Mouse (Mus musculus) embryonic facial prominence, embryonic 15.5 days (tissue): ENCODE results near the gene Oxct2a. TPM values are rescaled to one million over a fixed set of nuclear protein-coding genes. Genes with fewer than 3 reads are reported as not detected.
A peak's percentile ranks its signal among the peaks of the same experiment; 100 is the strongest.
"Not testable (repeated sequence)": the region's sequence is repeated elsewhere in the genome, so short reads cannot be mapped to it uniquely, and the experiment has no call there.

ENCODE experiments used
- ATAC-seq: fragments of 200-750 bp; cut with Nextera tagmentation; 2 replicates; pipeline ENCODE4 v1.8.0; 2017; ENCODE audit warnings: low read depth, moderate TSS enrichment; ENCODE audit not compliant: insufficient number of reproducible peaks, low FRiP score, low TSS enrichment
- H3K27ac ChIP-seq: fragments of 300-500 bp; sonication (generic); replicated peaks from 2 replicates; pipeline ENCODE4 v1.5.1; 2015; ENCODE audit warnings: mild to moderate bottlenecking, inconsistent platforms
- H3K27me3 ChIP-seq: fragments of 300-500 bp; sonication (generic); 2 replicates; pipeline ENCODE4 v1.6.1; 2015; ENCODE audit warnings: inconsistent platforms
- H3K36me3 ChIP-seq: fragments of 300-500 bp; sonication (generic); 2 replicates; pipeline ENCODE4 v1.6.1; 2015; ENCODE audit warnings: mild to moderate bottlenecking, inconsistent platforms
- H3K4me1 ChIP-seq: fragments of 300-500 bp; sonication (generic); 2 replicates; pipeline ENCODE4 v1.6.1; 2015; ENCODE audit warnings: inconsistent platforms
- H3K4me2 ChIP-seq: fragments of 300-500 bp; sonication (generic); replicated peaks from 2 replicates; pipeline ENCODE4 v1.6.1; 2015; ENCODE audit warnings: mild to moderate bottlenecking, inconsistent platforms
- H3K4me3 ChIP-seq: fragments of 300-500 bp; sonication (generic); replicated peaks from 2 replicates; pipeline ENCODE4 v1.5.1; 2015; ENCODE audit warnings: mild to moderate bottlenecking, inconsistent platforms
- H3K9ac ChIP-seq: fragments of 300-500 bp; sonication (generic); 2 replicates; pipeline ENCODE4 v1.6.1; 2015; ENCODE audit warnings: inconsistent platforms
- H3K9me3 ChIP-seq: fragments of 300-500 bp; sonication (generic); replicated peaks from 2 replicates; pipeline ENCODE4 v1.6.1; 2016; ENCODE audit warnings: inconsistent platforms
- WGBS: fragments of 180-500 bp; shearing (Covaris S2); methylation state at CpG from one replicate; pipeline ENCODE4 v1.1.7; 2015; 5-methylcytosine and 5-hydroxymethylcytosine counted together
- polyA plus RNA-seq: library from polyadenylated mRNA; unstranded; fragments of >200 nt; fragmentation: Nextera tagmentation; extraction: Ambion mirVana; gene quantifications from 2 replicates; pipeline ENCODE4 v1.2.1, GENCODE M21; 2015

Gene Oxct2a
- polyA plus RNA-seq, 1 experiment from 2014 or later, result 0.21 TPM

- WGBS, result 72% methylated on average over 7 of the region's 7 CpGs
- H3K4me3 ChIP-seq, result no peak overlapping the region
- H3K4me1 ChIP-seq, result no peaks in the 10 kb centered on the region
- H3K27me3 ChIP-seq, result no peaks in the 10 kb centered on the region
- no peak overlapping the region for H3K27ac ChIP-seq
- no peak overlapping the region for H3K9ac ChIP-seq
- no peaks in the 10 kb centered on the region for H3K9me3 ChIP-seq
- no peak for ATAC-seq
- no peak overlapping the region for H3K4me2 ChIP-seq
- no peaks in the 10 kb centered on the region for H3K36me3 ChIP-seq
Observed at GRCm38 (mm10) chr4:123311845-123312244, 11.6 kb downstream of the Oxct2a start.

- Histone ChIP-seq H3K4me1 (no peaks in the 10 kb centered on the region), H3K4me2 (no peak overlapping the region), H3K27me3 (no peaks in the 10 kb centered on the region), H3K36me3 (peaks cover 10% of the 10 kb centered on the region), H3K4me3 (no peak overlapping the region), H3K27ac (no peak overlapping the region), H3K9me3 (no peaks in the 10 kb centered on the region), H3K9ac (no peak overlapping the region)
- ATAC-seq, result no peak
- 52% methylated on average over 3 of the region's 3 CpGs for WGBS
Observed at GRCm38 (mm10) chr4:123308292-123308691, 15.1 kb downstream of the Oxct2a start.

- Histone ChIP-seq H3K4me1 (no peaks in the 10 kb centered on the region), H3K4me2 (no peak overlapping the region), H3K4me3 (no peak overlapping the region), H3K36me3 (peaks cover 23% of the 10 kb centered on the region), H3K27me3 (no peaks in the 10 kb centered on the region), H3K9me3 (no peaks in the 10 kb centered on the region), H3K9ac (no peak overlapping the region), H3K27ac (no peak overlapping the region)
- no peak for ATAC-seq
- WGBS, result 83% methylated on average over 10 of the region's 10 CpGs
Observed at GRCm38 (mm10) chr4:123306999-123307398, 16.4 kb downstream of the Oxct2a start.

DNA sequence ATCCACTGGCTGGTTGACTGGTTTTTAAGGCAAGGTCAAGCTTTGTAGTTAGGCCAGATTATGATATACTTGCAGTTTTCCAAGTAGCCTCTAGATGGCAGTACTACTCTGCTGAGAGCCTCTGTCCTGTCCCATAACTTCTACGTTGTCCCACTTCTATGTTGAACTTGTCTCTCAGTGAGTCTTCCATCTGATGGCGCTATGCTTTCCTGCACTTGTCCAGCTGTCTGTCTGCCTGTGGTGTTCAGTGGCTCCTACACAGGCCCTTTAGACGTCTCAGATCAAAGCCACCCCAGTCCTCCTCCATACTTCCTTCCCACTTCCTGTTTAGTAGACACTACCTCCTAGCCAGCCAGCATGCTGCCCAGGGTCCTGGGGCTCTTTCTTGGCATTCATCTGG lies 17.6 kb downstream of the Oxct2a start:
- peak; percentile 31; the same call in 1 of the 2 replicates for ATAC-seq

GRCm38 (mm10) chr4:123298980-123299670 lies 24.3 kb downstream of the Oxct2a start:
- WGBS, result 92% methylated on average over 11 of the region's 11 CpGs
- Histone ChIP-seq H3K4me1 (no peaks in the 10 kb centered on the region), H3K4me2 (no peak overlapping the region), H3K9ac (no peak overlapping the region), H3K9me3 (no peaks in the 10 kb centered on the region), H3K36me3 (peaks cover 90% of the 10 kb centered on the region), H3K27ac (no peak overlapping the region), H3K27me3 (no peaks in the 10 kb centered on the region), H3K4me3 (no peak overlapping the region)
- ATAC-seq, result no peak

More for the DNA sequence above, 17.6 kb downstream of the Oxct2a start:
- Histone ChIP-seq H3K9me3 (no peaks in the 10 kb centered on the region), H3K36me3 (peaks cover 32% of the 10 kb centered on the region), H3K4me2 (no peak overlapping the region), H3K4me3 (no peak overlapping the region), H3K27me3 (no peaks in the 10 kb centered on the region), H3K27ac (no peak overlapping the region), H3K4me1 (no peaks in the 10 kb centered on the region), H3K9ac (no peak overlapping the region)
- 20% methylated on average over 3 of the region's 3 CpGs for WGBS

- WGBS, result 86% methylated on average over 4 of the region's 4 CpGs
- ATAC-seq, result no peak
- Histone ChIP-seq H3K9ac (no peak overlapping the region), H3K4me2 (no peak overlapping the region), H3K36me3 (peaks cover 92% of the 10 kb centered on the region), H3K27me3 (no peaks in the 10 kb centered on the region), H3K9me3 (no peaks in the 10 kb centered on the region), H3K27ac (no peak overlapping the region), H3K4me1 (no peaks in the 10 kb centered on the region), H3K4me3 (no peak overlapping the region)
Observed at GRCm38 (mm10) chr4:123298226-123298625, 25.2 kb downstream of the Oxct2a start.

- H3K9ac ChIP-seq, result no peak overlapping the region
- peaks cover 92% of the 10 kb centered on the region for H3K36me3 ChIP-seq
- H3K27ac ChIP-seq, result no peak overlapping the region
- H3K4me2 ChIP-seq, result no peak overlapping the region
- H3K4me3 ChIP-seq, result no peak overlapping the region
- no peaks in the 10 kb centered on the region for H3K27me3 ChIP-seq
- H3K9me3 ChIP-seq, result no peaks in the 10 kb centered on the region
- ATAC-seq, result no peak
- 88% methylated on average over 22 of the region's 22 CpGs for WGBS
- no peaks in the 10 kb centered on the region for H3K4me1 ChIP-seq
Observed at GRCm38 (mm10) chr4:123297195-123297960, 26.1 kb downstream of the Oxct2a start.

- peaks cover 94% of the 10 kb centered on the region for H3K36me3 ChIP-seq
- H3K27ac ChIP-seq, result no peak overlapping the region
- WGBS, result 76% methylated on average over 5 of the region's 5 CpGs
- H3K4me2 ChIP-seq, result no peak overlapping the region
- H3K9me3 ChIP-seq, result no peaks in the 10 kb centered on the region
- no peak overlapping the region for H3K9ac ChIP-seq
- H3K27me3 ChIP-seq, result no peaks in the 10 kb centered on the region
- no peaks in the 10 kb centered on the region for H3K4me1 ChIP-seq
- ATAC-seq, result no peak
- H3K4me3 ChIP-seq, result no peak overlapping the region
Observed at GRCm38 (mm10) chr4:123296148-123296534, 27.3 kb downstream of the Oxct2a start.

DNA sequence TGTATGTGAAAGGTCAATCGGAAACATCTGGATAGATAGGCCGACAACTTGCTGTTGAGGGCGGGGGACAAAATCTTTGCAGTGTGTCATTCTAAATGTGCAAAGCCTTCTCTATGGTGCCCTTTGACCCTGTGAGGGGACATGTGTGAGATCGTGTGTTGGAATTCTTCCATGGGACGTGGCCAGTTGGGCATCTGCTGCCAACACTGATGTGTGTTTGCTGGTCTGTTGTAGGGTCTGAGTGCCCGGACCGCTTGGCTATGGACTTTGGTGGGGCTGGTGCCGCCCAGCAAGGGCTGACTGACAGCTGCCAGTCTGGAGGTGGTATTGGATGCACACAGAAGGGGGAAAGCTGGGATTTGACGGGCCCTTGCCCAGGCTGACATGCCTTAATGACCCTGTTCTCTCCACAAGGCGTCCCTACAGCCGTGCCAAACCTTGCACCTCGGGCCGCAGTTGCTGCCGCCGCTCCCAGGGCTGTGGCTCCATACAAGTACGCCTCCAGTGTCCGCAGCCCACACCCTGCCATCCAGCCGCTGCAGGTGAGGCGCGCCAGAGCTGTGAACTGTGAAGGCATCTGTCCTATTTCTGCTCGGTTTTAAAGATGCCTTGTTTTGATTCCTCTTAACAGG lies 27.8 kb downstream of the Oxct2a start:
- WGBS, result 87% methylated on average over 21 of the region's 21 CpGs
- no peak overlapping the region for H3K9ac ChIP-seq
- no peak overlapping the region for H3K27ac ChIP-seq
- H3K27me3 ChIP-seq, result no peaks in the 10 kb centered on the region
- no peaks in the 10 kb centered on the region for H3K9me3 ChIP-seq
- H3K4me2 ChIP-seq, result no peak overlapping the region
- no peak overlapping the region for H3K4me3 ChIP-seq
- H3K36me3 ChIP-seq, result peaks cover 96% of the 10 kb centered on the region
- no peak for ATAC-seq
- H3K4me1 ChIP-seq, result no peaks in the 10 kb centered on the region

- ATAC-seq, result not testable (repeated sequence)
Observed at GRCm38 (mm10) chr4:123295026-123295425, 28.4 kb downstream of the Oxct2a start.

GRCm38 (mm10) chr4:123293661-123294443 lies 29.6 kb downstream of the Oxct2a start:
- WGBS, result 78% methylated on average over 7 of the region's 7 CpGs
- no peaks in the 10 kb centered on the region for H3K27me3 ChIP-seq
- no peak overlapping the region for H3K9ac ChIP-seq
- H3K9me3 ChIP-seq, result no peaks in the 10 kb centered on the region
- peaks cover 91% of the 10 kb centered on the region for H3K36me3 ChIP-seq
- ATAC-seq, result no peak
- no peak overlapping the region for H3K4me2 ChIP-seq
- H3K4me3 ChIP-seq, result no peak overlapping the region
- no peak overlapping the region for H3K27ac ChIP-seq
- no peaks in the 10 kb centered on the region for H3K4me1 ChIP-seq

More at GRCm38 (mm10) chr4:123295026-123295425, 28.4 kb downstream of the Oxct2a start:
- H3K4me3 ChIP-seq, H3K9me3 ChIP-seq, H3K27me3 ChIP-seq, H3K27ac ChIP-seq, H3K4me2 ChIP-seq, H3K9ac ChIP-seq, H3K4me1 ChIP-seq: not testable (repeated sequence)
- WGBS, result 77% methylated on average over 15 of the region's 15 CpGs
- H3K36me3 ChIP-seq, result peaks cover 91% of the 10 kb centered on the region
